Mouse (Mus musculus): ENCODE measurements around the gene Rpa1. TPM values are rescaled to one million over a fixed set of nuclear protein-coding genes. Genes with fewer than 3 reads are reported as not detected.

The Rpa1 gene
- total RNA-seq, 2 experiments from 2014 or later, result 41.9 to 42.3 TPM

DNA sequence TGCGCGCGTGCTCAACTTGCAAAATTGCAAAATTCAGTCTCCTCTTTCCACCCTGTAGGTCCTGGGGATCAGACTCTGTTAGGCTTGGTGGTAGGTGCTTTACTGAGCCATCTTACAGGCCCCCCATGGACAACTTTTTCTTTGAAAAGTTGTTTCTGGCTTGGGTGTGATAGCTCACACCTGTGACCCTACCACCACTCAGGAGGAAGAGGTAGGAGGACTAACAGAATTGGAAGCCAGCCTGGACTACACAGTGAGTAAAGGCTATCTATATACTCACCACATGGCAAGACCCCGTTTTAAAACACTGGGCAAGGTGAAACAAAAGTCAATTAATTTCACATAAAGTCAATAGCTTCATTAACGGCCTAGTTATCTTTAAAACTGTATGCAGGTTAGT, 3.4 kb downstream of the Rpa1 start:
- Histone ChIP-seq H3K4me3 (no peak overlapping the region), H3K27ac (no peak overlapping the region)
- no peak for DNase-seq (ENCODE audit: extremely low spot score in 1 of 2, low spot score in 2 of 2)
- intact Hi-C loops (cut with DNase I), result no loop called here
- TF ChIP-seq CTCF (IDR thresholded peaks at IDR 0.05), result no peak

DNA sequence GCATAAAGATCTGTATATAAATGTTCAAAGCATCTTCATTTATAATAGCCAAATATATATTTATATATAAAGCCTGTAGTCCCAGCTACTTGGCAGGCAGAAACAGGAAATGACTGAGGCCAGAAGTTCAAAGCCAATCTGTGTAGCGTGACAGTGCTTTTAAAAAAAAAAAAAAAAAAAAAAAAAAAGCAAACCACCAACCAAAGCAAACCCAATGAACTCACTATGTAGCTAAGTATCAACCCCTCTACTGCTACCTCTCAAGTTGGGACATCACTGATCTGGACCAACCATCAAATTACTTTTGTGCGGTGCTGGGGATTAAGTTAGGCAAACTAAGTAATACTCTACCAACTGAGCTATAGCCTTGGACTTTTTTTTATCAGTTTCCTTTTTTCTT, 4.0 kb downstream of the Rpa1 start:
- Histone ChIP-seq H3K4me3 (no peak overlapping the region), H3K27ac (no peak overlapping the region)
- no peak for TF ChIP-seq CTCF (IDR thresholded peaks at IDR 0.05)
- DNase-seq (ENCODE audit: extremely low spot score in 1 of 2, low spot score in 2 of 2), result no peak
- intact Hi-C loops (cut with DNase I), result no loop called here

DNA sequence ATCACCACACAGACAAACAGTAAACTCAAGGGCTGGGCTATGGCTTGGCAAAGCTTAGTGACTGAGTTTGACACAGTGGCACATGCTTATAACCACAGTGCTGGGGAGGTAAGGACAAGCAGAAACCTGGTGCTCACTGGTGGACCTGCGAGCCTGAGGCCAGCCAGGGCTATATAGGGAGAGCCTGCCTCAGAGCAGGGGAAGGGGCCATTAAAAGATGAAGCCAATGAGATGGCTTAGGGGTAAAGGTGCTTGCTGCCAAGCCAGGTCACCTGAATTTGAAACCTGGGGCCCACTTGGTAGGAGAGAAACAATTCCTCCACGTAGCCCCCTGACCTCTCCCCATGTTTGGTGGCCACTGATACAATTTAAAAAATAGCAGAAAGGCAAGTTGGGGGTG, 5.0 kb downstream of the Rpa1 start:
- intact Hi-C loops (cut with DNase I), result no loop called here
- no peak overlapping the region for H3K4me3 ChIP-seq
- DNase-seq (ENCODE audit: extremely low spot score in 1 of 2, low spot score in 2 of 2), result no peak
- TF ChIP-seq CTCF (IDR thresholded peaks at IDR 0.05), result no peak
- no peak overlapping the region for H3K27ac ChIP-seq

DNA sequence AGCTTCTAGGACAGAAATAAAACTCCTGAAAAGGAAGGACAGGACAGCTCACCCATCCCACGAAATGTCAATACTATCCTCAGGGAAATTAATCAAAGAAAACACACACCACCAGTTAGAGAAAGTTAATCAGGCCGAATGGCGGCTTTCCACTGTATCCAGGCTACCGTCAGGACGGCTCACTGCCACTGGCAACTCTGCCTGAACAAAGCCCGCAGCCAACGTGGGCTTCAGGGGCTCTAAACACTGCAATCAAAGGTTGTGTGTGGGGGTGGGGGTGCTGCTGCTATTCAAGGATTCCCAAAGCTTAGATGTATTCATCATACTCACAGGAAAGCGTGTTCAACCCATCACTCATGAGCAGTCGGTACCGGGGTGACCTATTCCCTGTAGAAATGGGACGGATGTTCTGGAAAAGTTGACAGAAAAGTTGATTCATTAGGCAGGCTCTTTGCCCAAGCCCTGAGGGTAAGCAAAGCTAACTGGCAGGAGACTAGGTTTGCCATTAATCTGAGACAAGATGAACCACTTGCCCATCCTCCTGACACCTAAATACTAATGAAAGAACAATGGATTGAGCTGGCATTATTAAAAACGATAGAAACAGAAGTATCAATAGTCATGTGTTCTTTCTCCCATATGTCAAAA, 7.3 kb downstream of the Rpa1 start:
- Histone ChIP-seq H3K4me3 (no peak overlapping the region), H3K27ac (no peak overlapping the region)
- intact Hi-C loops (cut with DNase I), result no loop called here
- DNase-seq (ENCODE audit: extremely low spot score in 1 of 2, low spot score in 2 of 2), result no peak
- TF ChIP-seq CTCF (IDR thresholded peaks at IDR 0.05), result no peak

DNA sequence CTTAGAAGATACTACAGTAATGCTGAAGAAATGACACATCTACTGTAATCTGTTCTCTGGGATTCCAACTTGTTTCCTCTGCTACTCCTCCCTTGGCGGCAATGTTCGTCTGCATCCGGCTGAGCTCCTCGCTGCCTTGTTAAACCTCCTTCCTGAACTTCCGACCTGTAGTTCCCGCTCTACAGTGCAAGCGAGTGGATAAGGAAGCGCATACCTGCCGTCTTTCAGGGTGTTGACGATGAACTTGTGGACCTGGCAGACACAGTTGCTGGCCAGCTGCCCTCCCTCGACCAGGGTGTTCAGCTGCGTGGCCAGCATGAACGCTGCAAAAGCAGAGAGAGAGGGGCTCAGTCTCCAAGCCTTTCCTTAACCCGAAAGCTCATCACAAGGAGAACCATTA, 8.0 kb downstream of the Rpa1 start:
- Histone ChIP-seq H3K4me3 (no peak overlapping the region), H3K27ac (no peak overlapping the region)
- TF ChIP-seq CTCF (IDR thresholded peaks at IDR 0.05), result no peak
- intact Hi-C loops (cut with DNase I), result no loop called here
- DNase-seq (ENCODE audit: extremely low spot score in 1 of 2, low spot score in 2 of 2), result no peak

DNA sequence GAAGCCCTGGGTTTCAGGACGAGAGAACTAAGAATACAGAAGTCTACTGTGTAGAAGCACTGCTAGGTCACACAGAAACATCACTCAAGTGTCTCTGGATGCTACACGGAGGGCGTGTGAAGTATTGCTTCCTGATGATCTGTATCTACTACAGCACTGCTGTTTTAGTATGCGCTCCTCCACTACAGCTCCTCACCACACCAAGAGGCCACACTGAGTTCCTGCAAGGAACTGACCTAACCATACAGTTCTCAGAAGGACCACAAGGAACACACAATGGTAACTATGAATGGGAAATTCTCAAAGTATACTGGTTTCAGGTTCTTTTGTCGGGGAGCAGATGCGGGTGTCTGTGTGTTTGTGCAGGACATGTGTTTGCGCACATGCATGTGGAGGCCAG, 10.9 kb downstream of the Rpa1 start:
- DNase-seq (ENCODE audit: extremely low spot score in 1 of 2, low spot score in 2 of 2), result no peak
- no peak overlapping the region for H3K27ac ChIP-seq
- intact Hi-C loops (cut with DNase I), result no loop called here
- no peak overlapping the region for H3K4me3 ChIP-seq
- TF ChIP-seq CTCF (IDR thresholded peaks at IDR 0.05), result no peak

DNA sequence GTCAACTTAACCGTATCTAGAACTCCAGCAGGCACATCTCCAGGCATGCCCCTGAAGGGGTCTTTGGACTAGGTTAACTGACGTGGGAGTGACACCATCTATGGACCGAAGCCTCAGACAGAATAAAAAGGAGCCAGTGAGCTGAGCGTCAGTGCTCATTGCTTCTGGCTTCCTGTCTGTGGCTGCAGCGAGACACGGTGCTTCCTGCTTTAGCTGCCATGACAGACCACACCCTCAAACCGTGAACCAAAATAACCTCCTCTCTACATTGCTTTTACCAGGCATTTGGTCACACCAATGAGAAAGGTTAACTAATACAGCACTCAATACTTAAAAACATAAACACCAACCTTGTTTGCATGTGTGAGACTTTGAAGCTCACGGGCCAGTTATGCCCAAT, 11.4 kb downstream of the Rpa1 start:
- Histone ChIP-seq H3K4me3 (no peak overlapping the region), H3K27ac (peak overlapping the region; percentile 40)
- intact Hi-C loops (cut with DNase I), result no loop called here
- no peak for TF ChIP-seq CTCF (IDR thresholded peaks at IDR 0.05)
- no peak for DNase-seq (ENCODE audit: extremely low spot score in 1 of 2, low spot score in 2 of 2)

DNA sequence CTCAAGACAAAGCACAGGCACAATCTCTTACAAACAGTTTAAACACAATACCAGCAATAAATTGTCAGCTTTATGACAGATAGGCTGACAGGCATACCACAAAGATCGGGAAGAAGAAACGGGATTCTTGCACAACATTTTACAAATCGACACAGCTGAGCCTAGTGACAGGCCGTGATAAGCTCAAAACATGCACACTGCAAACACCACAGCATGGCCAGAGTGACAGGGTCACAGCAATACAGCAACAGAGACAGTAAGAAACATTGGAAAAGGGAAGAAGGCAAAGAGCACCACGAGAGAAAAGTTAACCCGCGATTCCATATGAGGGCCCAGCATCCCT, 22.2 kb downstream of the Rpa1 start:
- no peak for DNase-seq (ENCODE audit: extremely low spot score in 1 of 2, low spot score in 2 of 2)
- Histone ChIP-seq H3K27ac (no peak overlapping the region), H3K4me3 (no peak overlapping the region)
- TF ChIP-seq CTCF (IDR thresholded peaks at IDR 0.05), result no peak
- intact Hi-C loops (cut with DNase I), result no loop called here

DNA sequence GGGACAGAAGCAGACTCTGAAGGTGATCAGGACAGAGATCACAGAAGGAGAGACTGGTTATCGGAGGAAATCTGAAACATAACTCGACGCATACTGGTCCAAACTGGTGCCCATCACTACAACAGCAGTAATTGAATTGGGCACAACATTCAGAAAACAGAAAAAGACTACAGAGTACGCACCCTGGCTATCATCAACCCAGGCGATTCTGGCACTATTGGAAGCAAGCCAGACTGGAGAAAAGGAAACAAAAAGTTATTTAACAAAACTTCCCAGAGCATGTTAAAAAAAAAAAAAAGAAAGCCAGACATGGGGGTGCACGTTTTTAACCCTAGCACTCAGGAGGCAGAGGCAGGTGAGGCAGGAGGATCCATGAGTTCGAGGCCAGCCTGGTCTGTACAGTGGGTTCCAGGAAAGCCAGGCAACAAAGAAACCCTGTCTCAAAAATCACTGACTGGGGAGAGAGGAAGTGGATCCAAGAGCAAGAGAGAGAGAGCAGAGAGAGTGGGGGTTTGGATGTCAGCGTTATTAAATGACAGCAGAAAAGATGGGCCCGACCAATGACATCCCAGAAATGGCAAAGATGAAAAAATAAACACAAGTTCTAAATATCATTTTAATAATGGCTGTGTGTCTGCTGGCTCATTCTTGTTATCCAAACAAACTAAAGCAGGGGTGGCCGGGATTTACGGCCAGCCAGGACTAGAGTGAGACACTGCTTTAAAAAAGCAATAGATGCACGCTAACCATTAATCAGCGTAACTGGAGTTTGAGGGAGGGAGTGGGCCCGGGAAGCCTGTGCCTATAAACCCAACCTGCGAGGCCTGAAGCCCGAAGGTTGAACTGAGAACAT, 22.8 kb downstream of the Rpa1 start:
- intact Hi-C loops (cut with DNase I), result no loop called here
- Histone ChIP-seq H3K4me3 (no peak overlapping the region), H3K27ac (no peak overlapping the region)
- no peak for TF ChIP-seq CTCF (IDR thresholded peaks at IDR 0.05)
- no peak for DNase-seq (ENCODE audit: extremely low spot score in 1 of 2, low spot score in 2 of 2)

DNA sequence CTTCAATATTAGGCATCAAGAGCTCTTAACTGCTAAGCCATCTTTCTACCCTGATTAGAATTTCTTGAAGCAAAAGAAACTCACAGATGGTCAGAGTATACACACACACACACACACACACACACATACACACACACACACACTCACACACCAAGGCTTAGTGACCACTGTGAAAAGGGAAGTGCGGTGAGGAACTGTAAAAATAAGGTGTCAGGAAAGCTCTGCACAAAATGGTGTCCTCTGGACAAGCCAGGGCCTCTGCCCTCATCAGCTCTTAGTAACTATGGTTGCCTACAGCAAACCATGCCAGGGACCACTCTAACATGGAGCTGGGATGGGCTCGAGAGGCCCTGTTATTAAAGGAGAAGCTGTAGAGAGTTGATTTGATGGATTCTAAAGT, 23.7 kb downstream of the Rpa1 start:
- no peak overlapping the region for H3K27ac ChIP-seq
- intact Hi-C loops (cut with DNase I), result no loop called here
- H3K4me3 ChIP-seq, result no peak overlapping the region
- no peak for DNase-seq (ENCODE audit: extremely low spot score in 1 of 2, low spot score in 2 of 2)
- TF ChIP-seq CTCF (IDR thresholded peaks at IDR 0.05), result no peak

DNA sequence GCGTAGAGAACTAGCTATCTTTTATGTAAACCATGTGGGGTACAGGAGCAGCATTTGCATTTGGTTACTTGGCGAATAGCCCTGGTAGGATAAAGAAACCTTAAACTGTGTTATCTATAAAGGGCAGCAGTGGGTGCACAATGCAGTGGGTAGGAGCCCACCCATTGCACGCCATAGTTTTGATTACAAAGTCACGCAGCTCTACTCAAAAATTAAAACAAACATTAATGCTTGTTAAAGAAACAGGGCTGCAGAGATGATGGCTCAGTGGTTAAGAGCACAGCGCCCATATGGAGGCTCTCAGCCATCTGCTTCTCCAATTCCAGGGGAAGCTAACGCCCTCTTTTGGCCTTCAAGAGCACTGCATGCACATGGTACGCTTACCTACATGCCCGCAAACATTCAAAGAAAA, 24.8 kb downstream of the Rpa1 start:
- peak; percentile 21 for TF ChIP-seq CTCF (IDR thresholded peaks at IDR 0.05)
- DNase-seq (ENCODE audit: extremely low spot score in 1 of 2, low spot score in 2 of 2), result no peak
- no peak overlapping the region for H3K27ac ChIP-seq
- H3K4me3 ChIP-seq, result no peak overlapping the region
- intact Hi-C loops (cut with DNase I), result no loop called here

DNA sequence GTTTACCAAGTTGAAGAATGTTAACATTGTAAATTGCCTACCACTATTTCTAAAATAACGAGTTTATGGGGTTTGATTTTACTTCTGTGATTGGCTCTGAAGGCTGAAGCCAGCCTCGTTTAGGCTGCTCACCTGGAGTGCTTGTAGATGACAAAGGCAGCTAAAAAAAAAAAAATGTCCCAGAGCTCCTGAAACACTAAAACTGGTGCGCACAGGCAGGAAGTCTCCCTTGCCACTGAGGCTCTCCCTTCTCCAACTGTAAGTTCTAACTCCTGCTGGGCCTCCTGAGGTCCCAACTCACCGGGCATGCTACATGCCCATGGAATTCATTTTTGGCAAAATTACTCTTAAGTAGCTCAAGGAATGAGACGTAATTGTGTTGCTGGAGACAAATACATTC, 28.9 kb downstream of the Rpa1 start:
- TF ChIP-seq CTCF (IDR thresholded peaks at IDR 0.05), result no peak
- intact Hi-C loops (cut with DNase I), result no loop called here
- Histone ChIP-seq H3K4me3 (no peak overlapping the region), H3K27ac (no peak overlapping the region)
- DNase-seq (ENCODE audit: extremely low spot score in 1 of 2, low spot score in 2 of 2), result no peak

Data from left cerebral cortex, adult 2 months (tissue).